Mouse (Mus musculus) embryo, embryonic 10 days (tissue): ENCODE results near the gene Fam117a.
"Not testable (repeated sequence)": the region's sequence is repeated elsewhere in the genome, so short reads cannot be mapped to it uniquely, and the experiment has no call there.

Source experiments
- DNase-seq: peaks from one replicate; pipeline ENCODE4 v3.0.0-alpha.2; 2015; ENCODE audit warnings: low spot score

Fam117a gene

GRCm38 (mm10) chr11:95392708-95393499 lies 56.1 kb downstream of the Fam117a start:
- no peak for DNase-seq

GRCm38 (mm10) chr11:95393500-95393816 lies 56.6 kb downstream of the Fam117a start:
- peak; percentile 39 for DNase-seq

GRCm38 (mm10) chr11:95394112-95394511 lies 57.3 kb downstream of the Fam117a start:
- no peak for DNase-seq

- no peak for DNase-seq
These were observed 59.7 kb downstream of the Fam117a start for GRCm38 (mm10) chr11:95396548-95396947.

- peak; percentile 83 for DNase-seq
These were observed 61.3 kb downstream of the Fam117a start for GRCm38 (mm10) chr11:95397843-95398835.

DNA sequence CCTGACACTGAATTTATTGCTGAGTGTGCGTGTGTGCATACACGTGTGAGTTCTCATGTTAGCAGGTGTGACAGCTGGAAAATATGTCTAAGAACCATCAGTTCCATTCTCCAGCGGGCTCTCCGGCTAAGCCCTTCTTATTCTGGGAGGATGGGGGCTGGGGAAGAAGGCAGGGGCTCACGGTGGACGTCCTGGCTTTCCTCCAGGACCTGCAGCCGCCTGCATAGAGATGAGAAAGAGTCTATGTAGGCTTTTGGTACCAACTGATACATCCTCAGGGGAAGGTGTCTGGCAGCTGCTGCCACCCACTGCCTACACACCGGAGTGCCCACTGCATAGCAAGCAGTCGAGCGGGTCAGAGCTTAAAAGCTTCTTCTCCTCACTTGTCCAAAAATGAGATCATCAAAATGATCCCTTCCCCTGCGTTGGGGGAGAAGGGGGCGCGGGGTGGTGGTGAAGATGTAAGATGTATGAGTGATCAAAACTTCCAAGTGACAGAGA lies 62.8 kb downstream of the Fam117a start:
- DNase-seq: no peak

DNA sequence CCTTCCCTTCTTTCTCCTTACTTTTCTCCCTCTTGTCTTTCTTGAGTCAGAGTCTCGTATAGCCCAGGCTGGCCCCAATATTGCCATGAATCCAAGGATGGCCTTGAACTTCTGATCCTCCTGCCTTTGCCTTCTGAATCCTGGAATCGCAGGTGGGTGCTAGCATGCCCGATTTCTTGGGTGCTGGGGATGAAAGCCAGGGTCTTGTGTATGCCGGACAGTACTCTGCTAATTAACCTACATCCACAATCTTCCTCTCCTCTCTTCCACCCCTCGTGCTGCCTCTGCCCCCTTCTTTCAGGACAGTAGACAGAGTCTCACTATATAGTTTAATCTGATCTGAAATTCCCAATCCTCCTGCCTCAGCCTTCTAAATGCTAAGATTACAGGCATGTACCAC lies 64.8 kb downstream of the Fam117a start:
- DNase-seq: no peak

DNA sequence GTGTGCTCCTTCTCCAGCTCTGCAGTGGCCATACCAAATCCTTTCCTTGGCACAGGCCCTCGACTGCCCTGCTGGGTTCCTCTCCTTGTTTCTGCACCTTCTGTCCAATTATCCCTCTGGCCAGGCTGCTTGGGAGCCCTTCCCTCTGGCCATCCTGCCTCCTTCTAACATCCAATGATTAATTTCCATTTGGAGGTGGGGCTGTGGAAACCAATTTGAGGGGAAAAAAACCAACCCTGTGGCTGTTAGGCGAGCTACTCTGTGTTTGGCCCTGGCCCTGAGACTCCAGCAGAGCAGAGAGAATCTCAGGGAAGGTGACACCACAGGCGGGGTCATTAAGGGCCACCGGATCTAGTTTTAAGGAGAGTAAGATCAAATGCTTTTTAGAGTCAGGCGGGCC lies 65.4 kb downstream of the Fam117a start:
- DNase-seq: peak; percentile 48

GRCm38 (mm10) chr11:95402658-95403101 lies 65.9 kb downstream of the Fam117a start:
- DNase-seq: peak; percentile 31

DNA sequence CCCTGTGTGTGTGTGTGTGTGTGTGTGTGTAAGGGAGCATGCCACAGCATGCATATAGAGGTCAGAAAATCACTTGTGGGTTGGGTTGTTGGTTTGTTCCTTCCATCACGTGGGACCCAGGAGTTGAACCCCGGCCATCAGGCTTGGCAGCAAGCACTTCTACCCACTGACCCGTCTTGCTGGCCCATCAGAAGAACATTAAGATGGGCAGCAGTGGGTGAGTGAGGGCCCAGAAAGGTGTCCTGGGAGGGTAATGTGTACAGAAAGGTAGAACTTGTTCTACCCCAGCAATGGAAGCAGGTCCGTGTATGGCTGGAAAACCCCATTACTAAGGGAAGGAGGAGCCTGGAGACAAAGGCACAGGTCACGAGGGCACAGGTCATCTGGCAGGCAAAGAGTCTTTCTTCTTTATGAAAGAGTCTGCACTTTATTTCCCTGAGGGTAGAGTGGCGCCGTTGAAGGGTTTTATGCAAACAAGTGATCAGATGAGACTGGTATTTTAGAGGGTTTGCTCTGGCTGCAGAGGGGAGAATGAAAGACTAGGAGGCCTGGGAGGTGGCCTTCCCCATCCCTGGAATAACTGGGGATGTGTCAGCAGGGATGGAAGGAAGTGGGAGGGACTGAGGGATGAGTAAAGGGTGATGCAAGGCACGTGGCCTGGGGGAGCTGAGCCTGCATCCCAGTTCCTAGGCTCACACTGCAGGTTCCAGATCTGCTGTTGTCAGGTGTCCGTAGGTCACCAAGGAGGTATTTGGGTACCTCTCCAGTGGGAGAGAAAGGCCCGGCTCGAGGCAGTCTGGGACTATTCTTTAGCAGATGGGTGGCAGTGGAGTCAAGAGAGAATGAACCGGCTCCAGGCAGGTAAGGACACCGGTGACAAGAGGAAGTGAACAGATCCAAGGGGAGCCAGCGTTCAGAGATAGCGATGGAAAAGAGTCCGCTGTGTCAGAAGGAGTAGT lies 66.8 kb downstream of the Fam117a start:
- DNase-seq: peak; percentile 63

DNA sequence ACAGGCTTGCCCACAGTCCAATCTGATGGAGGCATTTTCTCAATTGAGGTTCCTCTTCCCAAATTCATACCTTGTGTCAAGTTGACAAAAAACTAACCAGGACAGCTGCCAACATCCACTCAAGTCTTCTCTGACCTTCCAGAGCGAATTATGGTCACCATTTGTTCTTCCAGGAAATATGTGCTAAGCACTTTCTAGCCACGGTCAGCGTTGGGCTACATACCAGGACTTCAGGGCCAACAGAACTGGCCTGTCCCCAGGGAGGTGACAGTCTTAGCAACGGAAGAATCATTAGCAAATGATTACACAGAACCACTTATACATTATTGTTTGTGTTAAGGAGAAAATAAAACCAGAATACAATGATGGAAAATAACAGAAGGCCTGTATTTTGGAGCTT lies 69.0 kb downstream of the Fam117a start:
- no peak for DNase-seq

GRCm38 (mm10) chr11:95406398-95406797 lies 69.6 kb downstream of the Fam117a start:
- DNase-seq: not testable (repeated sequence)

DNA sequence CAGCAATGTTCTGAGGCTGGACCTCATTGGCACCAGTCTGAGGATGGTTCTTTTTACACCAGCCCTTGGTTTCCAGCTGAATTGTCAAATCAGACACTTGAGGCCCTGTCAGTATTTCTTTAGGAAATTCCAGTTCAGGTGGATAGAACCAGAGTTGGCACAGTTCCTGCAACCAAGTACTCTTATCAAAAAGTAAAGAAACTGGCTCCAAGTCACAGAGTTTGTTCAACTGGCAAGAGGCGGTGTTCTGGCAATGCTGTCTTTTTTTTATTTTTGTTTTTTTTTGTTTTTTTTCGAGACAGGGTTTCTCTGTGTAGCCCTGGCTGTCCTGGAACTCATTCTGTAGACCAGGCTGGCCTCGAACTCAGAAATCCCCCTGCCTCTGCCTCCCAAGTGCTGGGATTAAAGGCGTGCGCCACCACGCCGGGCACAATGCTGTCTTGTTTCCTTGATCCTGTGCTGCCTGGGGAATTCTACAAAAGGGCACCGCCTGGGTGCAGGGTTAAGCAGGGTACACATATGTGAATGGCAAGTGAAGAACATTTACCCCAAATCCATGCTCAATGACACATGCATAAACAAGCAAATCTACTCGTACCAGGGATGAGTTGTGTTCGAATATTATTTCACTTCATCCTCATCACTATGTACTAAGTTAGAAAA lies 72.8 kb downstream of the Fam117a start:
- no peak for DNase-seq

- DNase-seq: no peak
These were observed 74.7 kb downstream of the Fam117a start for GRCm38 (mm10) chr11:95411453-95412013.

DNA sequence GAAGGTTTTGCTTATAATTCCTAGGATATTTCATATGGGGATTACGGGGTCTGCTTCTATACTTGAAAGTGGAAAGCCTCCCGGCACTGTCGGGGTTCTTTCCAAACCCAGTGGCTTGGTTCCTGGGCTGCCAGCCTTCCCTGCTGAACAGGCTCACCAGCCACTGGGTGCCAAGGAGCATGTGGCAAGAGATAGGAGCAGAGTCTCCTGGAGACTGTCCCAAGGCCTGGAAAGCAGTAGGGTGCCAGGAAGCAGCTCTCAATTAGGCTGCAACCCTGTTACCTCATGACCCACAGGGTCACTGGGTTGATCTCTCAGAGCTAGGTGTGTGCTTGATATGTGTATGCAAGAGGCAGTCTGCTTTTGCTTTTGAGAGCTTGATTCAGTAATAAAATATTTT lies 75.8 kb downstream of the Fam117a start:
- no peak for DNase-seq

- peak; percentile 96 for DNase-seq
These were observed 77.1 kb downstream of the Fam117a start, which contains the start of gene Spop for GRCm38 (mm10) chr11:95413641-95414535. Gene Spop, plus strand, starts transcription at chr11:95414080.

DNA sequence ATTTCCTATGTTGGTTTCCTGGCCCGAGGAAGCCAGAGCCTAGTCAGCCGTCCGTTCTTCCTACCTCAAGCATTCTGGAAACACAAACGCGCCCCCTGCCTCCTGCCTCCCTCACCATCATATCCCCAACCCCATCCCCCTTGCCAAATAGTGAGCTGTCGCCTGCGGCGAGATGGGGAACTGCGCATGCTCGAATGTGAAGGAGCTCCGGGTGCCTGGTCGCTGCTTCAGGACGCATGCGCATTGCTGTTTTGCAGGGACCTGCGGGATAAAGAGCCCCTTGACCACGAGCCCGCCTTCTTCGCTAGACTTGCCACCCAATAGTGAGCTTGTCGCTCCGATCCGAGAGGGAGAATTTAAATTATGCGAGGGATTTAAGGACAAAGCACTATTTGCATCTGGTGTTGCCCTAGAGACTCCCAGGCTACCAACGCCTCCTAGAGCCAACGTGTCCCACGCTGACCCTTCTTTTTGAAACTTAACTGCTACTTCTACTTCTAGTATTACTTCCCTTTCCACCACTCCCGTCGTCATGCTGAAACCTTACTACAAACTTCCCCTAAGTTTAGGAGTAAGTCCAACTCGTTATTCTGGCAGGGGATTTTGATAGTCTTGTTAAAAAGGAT lies 77.8 kb downstream of the Fam117a start:
- DNase-seq: peak; percentile 99

DNA sequence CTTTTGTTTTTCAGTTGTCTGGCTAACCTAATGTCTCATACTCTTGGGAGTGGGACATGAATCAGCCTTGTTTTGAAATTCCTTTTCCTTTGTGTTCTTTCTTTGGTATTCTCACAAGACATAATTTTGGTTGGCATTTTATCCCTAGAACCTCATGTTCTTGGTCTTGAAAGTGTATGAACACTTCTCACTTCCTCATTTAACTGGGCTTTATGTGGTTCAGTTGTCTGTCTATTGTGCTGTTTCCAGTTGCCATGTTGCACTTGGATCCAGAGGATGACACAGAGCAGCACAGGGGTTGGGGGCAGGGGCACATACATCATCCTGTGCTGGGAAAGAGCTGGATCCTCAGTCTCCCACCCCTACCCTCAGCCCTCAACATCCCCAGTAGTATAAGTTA lies 79.1 kb downstream of the Fam117a start:
- DNase-seq: no peak

GRCm38 (mm10) chr11:95417341-95417740 lies 80.5 kb downstream of the Fam117a start:
- DNase-seq: no peak
